Mouse (Mus musculus) cerebellum, adult 18-20 months (tissue): ENCODE results near the gene Phgdh.

Experiments used
- DNase-seq, 2 experiments: peaks; one replicate each; pipeline ENCODE4 v3.0.0; 2021

The Phgdh gene

DNA sequence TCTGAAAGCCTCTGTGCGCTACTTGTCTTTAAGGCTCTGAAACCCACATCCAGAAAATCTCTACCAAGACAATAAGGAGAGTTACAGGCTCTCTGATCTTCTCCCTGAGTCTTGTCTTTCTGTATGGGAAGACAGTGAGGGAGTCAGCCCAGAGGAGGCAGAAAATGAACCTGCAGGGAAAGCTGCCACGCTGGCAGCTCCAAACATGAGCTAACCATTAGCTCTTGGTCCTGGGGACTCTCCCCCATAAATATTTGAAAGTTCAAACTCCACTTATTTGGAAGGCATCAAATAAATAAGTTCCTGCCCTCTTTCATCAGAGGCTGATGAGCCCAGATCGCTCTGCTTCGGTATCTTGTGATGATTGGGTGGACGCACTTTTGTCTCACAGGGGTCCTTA, 56.6 kb downstream of the Phgdh start:
- no peak for DNase-seq

DNA sequence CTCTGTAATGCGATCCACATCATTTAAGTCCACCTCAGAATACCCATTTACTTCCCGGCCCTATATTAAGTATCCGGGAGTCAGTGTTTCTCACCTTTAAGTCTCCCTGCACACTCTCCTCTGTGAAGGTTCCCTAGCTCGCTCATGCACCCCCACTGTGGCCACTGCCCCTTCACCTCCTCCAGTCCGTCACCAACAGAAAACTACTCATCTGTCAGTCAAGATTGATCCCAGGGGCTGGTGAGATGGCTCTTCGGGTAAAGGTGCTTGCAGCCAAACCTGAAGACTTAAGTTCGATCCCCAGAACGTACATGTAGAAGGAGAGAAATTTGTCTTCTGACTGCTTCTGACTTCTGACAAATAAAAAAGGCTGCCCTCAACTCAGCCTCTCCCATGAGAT, 57.4 kb downstream of the Phgdh start:
- DNase-seq, result no peak

DNA sequence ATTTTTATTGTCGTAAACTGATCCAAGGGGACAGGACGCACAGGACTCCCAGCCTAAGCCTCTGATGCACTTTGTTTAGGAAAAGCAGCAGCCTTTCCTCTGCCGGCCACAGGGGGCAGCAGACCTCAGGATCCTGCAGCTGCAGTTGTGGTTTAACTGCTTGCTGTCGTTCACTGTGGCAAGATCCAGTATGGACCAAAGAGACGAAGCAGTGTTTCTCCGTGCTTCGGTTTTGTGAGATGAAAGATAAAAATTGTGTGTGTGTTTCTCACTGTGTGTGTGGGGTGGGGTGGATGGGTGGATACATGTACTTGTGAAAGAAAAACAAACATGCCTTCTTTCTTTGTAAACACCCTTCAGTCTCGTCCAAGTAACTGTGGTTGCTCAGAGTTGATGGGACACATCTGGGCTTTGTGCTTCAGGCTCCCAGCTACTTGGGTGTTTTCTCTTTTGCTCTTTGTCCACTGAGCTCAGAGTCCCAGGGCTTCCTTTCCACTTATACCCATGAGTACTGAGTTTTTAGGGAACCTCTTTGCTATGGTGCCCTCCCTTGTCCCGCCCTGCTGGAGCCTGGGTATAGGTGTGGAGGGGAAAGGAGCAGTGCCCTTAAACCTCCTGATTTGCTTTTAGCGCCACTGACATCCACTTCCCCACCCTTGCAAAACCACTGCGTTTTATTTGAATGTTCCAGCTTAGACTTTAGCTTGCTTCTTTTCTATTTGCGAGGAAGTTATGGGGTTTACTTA, 58.7 kb downstream of the Phgdh start:
- peak; percentile 41 to 44 for DNase-seq

DNA sequence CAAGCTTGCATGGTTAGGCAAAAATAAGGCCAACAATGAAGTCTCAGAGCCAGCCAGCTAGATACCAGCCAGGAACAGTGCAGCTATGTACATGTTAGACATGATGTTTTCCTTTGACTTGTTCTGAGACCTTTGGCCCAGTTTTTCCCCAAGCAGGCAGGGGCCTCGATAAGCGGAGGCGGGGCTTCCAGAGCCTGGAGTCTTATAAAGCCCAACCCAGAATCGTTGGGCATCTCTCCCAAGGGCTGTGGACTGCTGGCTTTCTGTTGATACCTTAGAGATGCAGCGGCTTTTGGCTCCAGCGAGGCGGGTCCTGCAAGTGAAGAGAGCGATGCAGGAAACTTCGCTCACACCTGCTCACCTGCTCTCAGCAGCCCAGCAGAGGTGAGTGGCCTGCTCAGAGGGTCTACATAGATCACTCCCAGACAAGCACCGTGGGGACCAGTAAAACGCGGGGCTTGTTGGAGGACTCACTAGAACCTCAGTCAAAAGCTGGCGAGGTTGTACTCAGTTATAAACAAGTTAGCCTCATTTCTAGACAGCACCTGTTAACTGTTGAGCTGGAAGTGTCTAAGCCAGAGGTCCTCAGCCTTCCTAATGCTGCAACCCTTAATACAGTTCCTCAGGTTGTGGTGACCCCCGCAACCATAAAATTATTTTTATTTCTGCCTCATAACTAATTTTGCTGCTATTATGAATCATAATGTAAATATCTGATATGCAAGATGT, 59.4 kb downstream of the Phgdh start, which contains the start of gene Hmgcs2:
TSS of gene Hmgcs2 (plus strand) at position 232 of the 729 bp plus-strand sequence.
- no peak for DNase-seq

DNA sequence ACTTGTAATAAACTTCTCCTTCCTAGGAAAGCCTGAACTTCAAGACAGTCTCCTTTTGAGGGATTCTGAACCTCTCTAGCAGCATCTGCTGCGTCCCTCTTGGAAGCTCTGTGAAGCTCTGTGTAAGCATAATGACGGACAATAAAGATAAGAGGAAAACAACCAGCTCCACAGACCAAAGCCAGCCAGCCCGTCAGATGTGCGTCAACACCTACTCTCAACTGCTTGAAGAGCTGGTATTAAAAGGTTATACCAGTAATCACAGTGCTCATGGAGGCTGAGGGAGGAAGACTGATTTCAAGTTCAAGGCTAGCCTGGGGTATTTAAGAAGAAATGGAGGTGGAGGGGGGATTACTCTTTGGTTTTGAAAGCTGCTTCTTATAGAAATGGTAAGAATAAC, 60.1 kb downstream of the Phgdh start:
- DNase-seq, result no peak

DNA sequence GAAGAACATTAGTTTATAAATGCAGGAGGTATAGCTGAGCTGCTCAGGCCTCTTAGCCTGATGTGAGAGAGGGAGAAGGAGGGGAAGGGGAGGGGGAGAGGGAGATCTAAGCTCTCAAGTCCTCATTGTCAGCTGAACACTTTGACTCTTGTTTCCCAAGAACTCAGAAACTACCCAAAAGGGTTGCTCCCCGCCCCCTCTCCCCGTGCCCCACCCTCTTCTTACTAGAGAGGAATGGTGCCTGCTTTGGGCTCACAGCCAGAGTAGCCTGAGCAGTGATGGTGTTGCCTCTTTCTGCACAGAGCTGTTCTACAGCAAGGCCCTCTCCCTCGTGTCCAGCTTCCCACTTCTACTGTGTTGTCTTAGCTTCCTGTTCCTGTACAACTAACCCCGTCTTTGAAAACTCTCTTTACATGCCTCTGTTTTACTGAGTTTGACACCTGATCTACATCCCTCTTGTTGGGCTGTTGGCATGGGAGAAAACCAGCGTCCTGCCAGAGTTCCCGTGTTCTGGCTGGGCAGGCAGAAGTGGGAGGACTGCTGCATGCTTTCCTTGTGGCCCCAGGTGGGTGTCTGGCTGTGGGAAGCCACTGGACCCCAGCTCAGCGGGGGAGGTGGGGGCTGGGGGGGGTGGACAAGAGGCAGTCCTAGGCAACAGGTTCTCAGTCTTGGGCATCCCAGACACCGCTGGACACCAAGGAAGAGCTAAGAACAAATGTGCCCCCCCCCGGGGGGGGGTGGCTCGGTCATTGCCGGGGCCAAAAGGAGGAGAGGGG, 66.0 kb downstream of the Phgdh start:
- no peak for DNase-seq

DNA sequence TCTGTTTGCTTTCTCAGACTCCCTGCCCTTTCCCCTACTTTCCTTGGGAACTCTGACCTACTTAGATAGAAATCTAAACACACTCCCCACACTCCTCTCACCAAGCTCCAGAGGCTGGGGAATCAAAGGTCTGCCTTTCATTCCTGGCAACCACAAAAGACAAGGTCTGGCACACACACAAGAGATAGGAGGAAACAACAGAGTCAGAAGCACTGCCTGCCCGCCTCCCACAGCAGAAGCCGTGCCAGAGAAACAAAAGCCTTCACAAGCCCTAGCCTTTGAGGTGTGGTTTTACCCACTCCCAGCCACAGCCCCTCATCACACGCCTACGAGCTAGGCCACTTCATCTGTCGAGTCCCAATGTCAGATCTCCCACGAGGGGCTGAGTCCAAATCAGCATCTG, 72.5 kb downstream of the Phgdh start:
- DNase-seq, result no peak
